Mouse (Mus musculus) bone marrow macrophage, adult 2 months (primary cell): ENCODE data around the gene Col4a1.

Source experiments
- CTCF ChIP-seq: IDR thresholded peaks from 2 replicates; pipeline ENCODE4 v1.5.1; 2012; ENCODE audit warnings: low read depth, mild to moderate bottlenecking, low read length, moderate library complexity
- POLR2A ChIP-seq: IDR thresholded peaks from 2 replicates; pipeline ENCODE4 v1.6.1; 2012; ENCODE audit warnings: mild to moderate bottlenecking, low read depth, low read length, borderline replicate concordance

- TF ChIP-seq CTCF (no peak), POLR2A (no peak)
Measured at GRCm38 (mm10) chr8:11176393-11176792, 136.2 kb downstream of the Col4a1 start.
